Mouse (Mus musculus): ENCODE data around the gene Prdx5.

The Prdx5 gene

GRCm38 (mm10) chr19:6937541-6938465, 27.9 kb upstream of the Prdx5 start:
- in situ Hi-C loops (cut with MboI; ENCODE audit: low sequenced_read_pairs): no loop called here

GRCm38 (mm10) chr19:6936299-6936698, 26.4 kb upstream of the Prdx5 start:
- in situ Hi-C loops (cut with MboI; ENCODE audit: low sequenced_read_pairs): no loop called here

- in situ Hi-C loops (cut with MboI; ENCODE audit: low sequenced_read_pairs): no loop called here
These were observed 24.5 kb upstream of the Prdx5 start, which contains the start of gene Kcnk4 for GRCm38 (mm10) chr19:6934195-6934977. Kcnk4 (minus strand) TSS chr19:6934515.

- in situ Hi-C loops (cut with MboI; ENCODE audit: low sequenced_read_pairs): no loop called here
These were observed 23.7 kb upstream of the Prdx5 start for GRCm38 (mm10) chr19:6933436-6934194.

GRCm38 (mm10) chr19:6933102-6933435, 23.2 kb upstream of the Prdx5 start:
- in situ Hi-C loops (cut with MboI; ENCODE audit: low sequenced_read_pairs): no loop called here

GRCm38 (mm10) chr19:6932018-6932417, 22.1 kb upstream of the Prdx5 start:
- in situ Hi-C loops (cut with MboI; ENCODE audit: low sequenced_read_pairs): no loop called here

- in situ Hi-C loops (cut with MboI; ENCODE audit: low sequenced_read_pairs): no loop called here
These were observed 21.1 kb upstream of the Prdx5 start for GRCm38 (mm10) chr19:6931002-6931401.

GRCm38 (mm10) chr19:6928080-6928479, 18.2 kb upstream of the Prdx5 start:
- in situ Hi-C loops (cut with MboI; ENCODE audit: low sequenced_read_pairs): no loop called here

- in situ Hi-C loops (cut with MboI; ENCODE audit: low sequenced_read_pairs): no loop called here
These were observed 16.8 kb upstream of the Prdx5 start for GRCm38 (mm10) chr19:6926559-6927255.

GRCm38 (mm10) chr19:6925611-6926329, 15.9 kb upstream of the Prdx5 start:
- in situ Hi-C loops (cut with MboI; ENCODE audit: low sequenced_read_pairs): no loop called here

GRCm38 (mm10) chr19:6925307-6925573, 15.3 kb upstream of the Prdx5 start, which contains the start of gene Catsperz:
Catsperz (minus strand) TSS chr19:6925380.
- in situ Hi-C loops (cut with MboI; ENCODE audit: low sequenced_read_pairs): no loop called here

- in situ Hi-C loops (cut with MboI; ENCODE audit: low sequenced_read_pairs): no loop called here
These were observed 14.8 kb upstream of the Prdx5 start for GRCm38 (mm10) chr19:6924461-6925306.

- in situ Hi-C loops (cut with MboI; ENCODE audit: low sequenced_read_pairs): no loop called here
These were observed 13.2 kb upstream of the Prdx5 start for GRCm38 (mm10) chr19:6922901-6923735.

GRCm38 (mm10) chr19:6921647-6922567, 12.0 kb upstream of the Prdx5 start, which contains the start of gene Esrra:
Esrra (minus strand) TSS chr19:6921813.
- in situ Hi-C loops (cut with MboI; ENCODE audit: low sequenced_read_pairs): no loop called here

GRCm38 (mm10) chr19:6920741-6921636, 11.1 kb upstream of the Prdx5 start:
- in situ Hi-C loops (cut with MboI; ENCODE audit: low sequenced_read_pairs): no loop called here

Data from CH12F3 (cell line).